Mouse (Mus musculus) CH12.LX (cell line): ENCODE data around the gene Sowaha. TPM values are rescaled to one million over a fixed set of nuclear protein-coding genes. Genes with fewer than 3 reads are reported as not detected.

Experiments
- DNase-seq: peaks from one replicate; pipeline ENCODE4 v3.0.0-alpha.2; 2013; ENCODE audit errors: extremely low read depth
- H3K27ac ChIP-seq: 2 replicates; pipeline ENCODE4 v1.5.1; 2012; ENCODE audit warnings: low read depth, mild to moderate bottlenecking, control low read depth, moderate library complexity; ENCODE audit not compliant: insufficient read depth
- H3K27me3 ChIP-seq: replicated peaks from 2 replicates; pipeline ENCODE3; 2012; ENCODE audit warnings: inconsistent platforms
- H3K36me3 ChIP-seq, 2 experiments: replicated peaks in 1 of 2; 2 replicates each; pipeline versions ENCODE3 to v1.6.1; 2012; ENCODE audit warnings: inconsistent platforms in 1 of 2, low read length in 1 of 2, mild to moderate bottlenecking in 1 of 2, mixed read lengths in 1 of 2, moderate library complexity in 1 of 2; ENCODE audit not compliant: control insufficient read depth in 1 of 2, insufficient read depth in 1 of 2
- H3K4me1 ChIP-seq, 2 experiments: 2 replicates each; pipeline ENCODE4 v1.6.1; 2012; ENCODE audit warnings: inconsistent platforms in 1 of 2, moderate library complexity in 1 of 2; ENCODE audit not compliant: insufficient read depth in 2 of 2, control insufficient read depth in 1 of 2
- H3K4me2 ChIP-seq: 2 replicates; pipeline ENCODE4 v1.6.1; 2012; ENCODE audit warnings: low read depth, mild to moderate bottlenecking, control low read depth; ENCODE audit not compliant: poor library complexity, insufficient read depth, severe bottlenecking
- H3K4me3 ChIP-seq, 3 experiments: fragments of 150-350 bp in 1 of 3; sonication (generic) in 1 of 3; replicated peaks in 1 of 3; 2 replicates each; pipeline versions ENCODE3 to v1.5.1; 2011 to 2012; ENCODE audit warnings: low read depth in 2 of 3, low read length in 2 of 3, mild to moderate bottlenecking in 2 of 3, moderate library complexity in 2 of 3, control low read depth in 1 of 3, improper control_type of control experiment in 1 of 3, inconsistent platforms in 1 of 3, mixed read lengths in 1 of 3; ENCODE audit not compliant: poor library complexity in 1 of 3
- H3K79me2 ChIP-seq: replicated peaks from 2 replicates; pipeline ENCODE4 v1.6.1; 2012; ENCODE audit warnings: mild to moderate bottlenecking, moderate library complexity; ENCODE audit not compliant: control insufficient read depth, poor library complexity, insufficient read depth, severe bottlenecking; ENCODE audit errors: extremely low read depth
- H3K9ac ChIP-seq: 2 replicates; pipeline ENCODE4 v1.6.1; 2012; ENCODE audit warnings: low read depth, mild to moderate bottlenecking, control low read depth, moderate library complexity; ENCODE audit not compliant: insufficient read depth
- H3K9me3 ChIP-seq: replicated peaks from 2 replicates; pipeline ENCODE3; 2012; ENCODE audit warnings: low read length, inconsistent platforms, mixed read lengths
- BHLHE40 ChIP-seq: IDR thresholded peaks from 2 replicates; pipeline ENCODE4 v1.6.1; 2011; ENCODE audit warnings: mild to moderate bottlenecking, low read depth, low read length, improper control_type of control experiment
- CHD2 ChIP-seq: IDR thresholded peaks from 2 replicates; pipeline ENCODE4 v1.6.1; 2011; ENCODE audit warnings: low read length, improper control_type of control experiment
- CTCF ChIP-seq, 2 experiments: IDR thresholded peaks in 1 of 2; conservative IDR thresholded peaks in 1 of 2; 2 replicates each; pipeline ENCODE4 v1.5.1; 2011 to 2012; ENCODE audit warnings: low read depth in 2 of 2, low read length in 2 of 2, improper control_type of control experiment in 1 of 2, inconsistent platforms in 1 of 2, mild to moderate bottlenecking in 1 of 2, moderate library complexity in 1 of 2
- E2F4 ChIP-seq: IDR thresholded peaks from 2 replicates; pipeline ENCODE4 v1.6.1; 2011; ENCODE audit warnings: low read depth, low read length, improper control_type of control experiment; ENCODE audit not compliant: insufficient replicate concordance
- ELF1 ChIP-seq: IDR thresholded peaks from 2 replicates; pipeline ENCODE4 v1.6.1; 2014; ENCODE audit warnings: low read depth, mild to moderate bottlenecking, inconsistent platforms, low read length, improper control_type of control experiment
- EP300 ChIP-seq: IDR thresholded peaks from 2 replicates; pipeline ENCODE4 v1.6.1; 2011; ENCODE audit warnings: low read length, improper control_type of control experiment
- ETS1 ChIP-seq: conservative IDR thresholded peaks from 2 replicates; pipeline ENCODE4 v1.6.1; 2012; ENCODE audit warnings: low read depth, mild to moderate bottlenecking, inconsistent platforms, low read length, improper control_type of control experiment, moderate library complexity
- HCFC1 ChIP-seq: IDR thresholded peaks from 2 replicates; pipeline ENCODE4 v1.6.1; 2012; ENCODE audit warnings: low read depth, mild to moderate bottlenecking, inconsistent platforms, low read length, improper control_type of control experiment
- JUN ChIP-seq: IDR thresholded peaks from 2 replicates; pipeline ENCODE4 v1.6.1; 2011; ENCODE audit warnings: low read depth, mild to moderate bottlenecking, low read length, improper control_type of control experiment, moderate library complexity; ENCODE audit not compliant: insufficient read depth
- KAT2A ChIP-seq: IDR thresholded peaks from 2 replicates; pipeline ENCODE4 v1.6.1; 2012; ENCODE audit warnings: low read length, improper control_type of control experiment, inconsistent platforms; ENCODE audit not compliant: insufficient replicate concordance
- MAFK ChIP-seq: IDR thresholded peaks from 2 replicates; pipeline ENCODE4 v1.6.1; 2011; ENCODE audit warnings: low read length, improper control_type of control experiment; ENCODE audit not compliant: insufficient replicate concordance
- MAX ChIP-seq: IDR thresholded peaks from 2 replicates; pipeline ENCODE4 v1.6.1; 2011; ENCODE audit warnings: low read length, improper control_type of control experiment
- MAZ ChIP-seq: IDR thresholded peaks from 2 replicates; pipeline ENCODE4 v1.6.1; 2012; ENCODE audit warnings: low read depth, mild to moderate bottlenecking, inconsistent platforms, low read length, improper control_type of control experiment, moderate library complexity
- MEF2A ChIP-seq: IDR thresholded peaks from 2 replicates; pipeline ENCODE4 v1.6.1; 2014; ENCODE audit warnings: low read depth, mild to moderate bottlenecking, inconsistent platforms, low read length, improper control_type of control experiment, borderline replicate concordance
- MXI1 ChIP-seq: IDR thresholded peaks from 2 replicates; pipeline ENCODE4 v1.6.1; 2011; ENCODE audit warnings: mild to moderate bottlenecking, low read depth, low read length, improper control_type of control experiment
- MYC ChIP-seq: IDR thresholded peaks from 2 replicates; pipeline ENCODE4 v1.6.1; 2011; ENCODE audit warnings: low read depth, mild to moderate bottlenecking, improper control_type of control experiment, low read length
- NELFE ChIP-seq: IDR thresholded peaks from 2 replicates; pipeline ENCODE4 v1.6.1; 2011; ENCODE audit warnings: low read depth, low read length, improper control_type of control experiment
- NRF1 ChIP-seq: IDR thresholded peaks from 2 replicates; pipeline ENCODE4 v1.6.1; 2014; ENCODE audit warnings: low read depth, mild to moderate bottlenecking, inconsistent platforms, low read length, improper control_type of control experiment, moderate library complexity
- PAX5 ChIP-seq: IDR thresholded peaks from 2 replicates; pipeline ENCODE4 v1.6.1; 2012; ENCODE audit warnings: low read length, inconsistent platforms, mixed read lengths
- POLR2A ChIP-seq: IDR thresholded peaks from 2 replicates; pipeline ENCODE4 v1.6.1; 2011; ENCODE audit warnings: low read depth, mild to moderate bottlenecking, improper control_type of control experiment, low read length
- POLR2AphosphoS2 ChIP-seq: IDR thresholded peaks from 2 replicates; pipeline ENCODE4 v1.6.1; 2011; ENCODE audit warnings: low read depth, low read length, improper control_type of control experiment
- RAD21 ChIP-seq: IDR thresholded peaks from 2 replicates; pipeline ENCODE4 v1.6.1; 2011; ENCODE audit warnings: low read depth, mild to moderate bottlenecking, low read length, improper control_type of control experiment, moderate library complexity
- RCOR1 ChIP-seq: conservative IDR thresholded peaks from 2 replicates; pipeline ENCODE4 v1.6.1; 2012; ENCODE audit warnings: low read depth, mild to moderate bottlenecking, inconsistent platforms, low read length, improper control_type of control experiment
- TBP ChIP-seq: conservative IDR thresholded peaks from 2 replicates; pipeline ENCODE4 v1.6.1; 2011; ENCODE audit warnings: low read depth, low read length, improper control_type of control experiment
- TCF12 ChIP-seq: IDR thresholded peaks from 2 replicates; pipeline ENCODE4 v1.6.1; 2014; ENCODE audit warnings: low read depth, mild to moderate bottlenecking, inconsistent platforms, low read length, improper control_type of control experiment
- UBTF ChIP-seq: IDR thresholded peaks from 2 replicates; pipeline ENCODE4 v1.6.1; 2012; ENCODE audit warnings: low read depth, mild to moderate bottlenecking, inconsistent platforms, low read length, improper control_type of control experiment, moderate library complexity
- USF1 ChIP-seq: IDR thresholded peaks from 2 replicates; pipeline ENCODE4 v1.6.1; 2014; ENCODE audit warnings: low read depth, mild to moderate bottlenecking, inconsistent platforms, low read length, improper control_type of control experiment
- USF2 ChIP-seq: conservative IDR thresholded peaks from 2 replicates; pipeline ENCODE4 v1.6.1; 2011; ENCODE audit warnings: low read depth, low read length, improper control_type of control experiment
- ZC3H11A ChIP-seq: IDR thresholded peaks from 2 replicates; pipeline ENCODE4 v1.6.1; 2012; ENCODE audit warnings: low read depth, mild to moderate bottlenecking, inconsistent platforms, low read length, improper control_type of control experiment
- ZMIZ1 ChIP-seq: IDR thresholded peaks from 2 replicates; pipeline ENCODE4 v1.6.1; 2012; ENCODE audit warnings: low read depth, mild to moderate bottlenecking, inconsistent platforms, low read length, improper control_type of control experiment
- ZNF384 ChIP-seq: IDR thresholded peaks from 2 replicates; pipeline ENCODE4 v1.6.1; 2012; ENCODE audit warnings: low read depth, low read length, improper control_type of control experiment, inconsistent platforms
- dilution Hi-C: fragments of 300-500 bp; cut with MboI; formaldehyde crosslinking; loops from 2 replicates; pipeline ENCODE4 v1.14.3; 2020; ENCODE audit warnings: low sequenced_read_pairs; ENCODE audit not compliant: extremely low pct_unique_long_range_greater_than_20kb, extremely low pct_ligation_motif_present
- in situ Hi-C: fragments of 300-500 bp; cut with MboI; formaldehyde crosslinking; loops from 3 replicates; pipeline ENCODE4 v1.14.3; 2019; ENCODE audit warnings: low sequenced_read_pairs, low pct_ligation_motif_present, low pct_unique_long_range_greater_than_20kb, mixed read lengths
- polyA plus RNA-seq: library from polyadenylated mRNA; unstranded; fragments of >175 nt; gene quantifications from 2 replicates; pipeline ENCODE4 v1.2.1, GENCODE M21; 2012; ENCODE audit warnings: low read depth; ENCODE audit not compliant: insufficient read length
- total RNA-seq, 2 experiments: library from RNA; depleted of rRNA; stranded (reverse); fragments of 300-350 nt in 1 of 2; fragments of >200 nt in 1 of 2; gene quantifications; 2 replicates each; pipeline ENCODE4 v1.2.3; 2012 to 2014

Sowaha gene
- total and polyA plus RNA-seq, 3 experiments, result not detected

DNA sequence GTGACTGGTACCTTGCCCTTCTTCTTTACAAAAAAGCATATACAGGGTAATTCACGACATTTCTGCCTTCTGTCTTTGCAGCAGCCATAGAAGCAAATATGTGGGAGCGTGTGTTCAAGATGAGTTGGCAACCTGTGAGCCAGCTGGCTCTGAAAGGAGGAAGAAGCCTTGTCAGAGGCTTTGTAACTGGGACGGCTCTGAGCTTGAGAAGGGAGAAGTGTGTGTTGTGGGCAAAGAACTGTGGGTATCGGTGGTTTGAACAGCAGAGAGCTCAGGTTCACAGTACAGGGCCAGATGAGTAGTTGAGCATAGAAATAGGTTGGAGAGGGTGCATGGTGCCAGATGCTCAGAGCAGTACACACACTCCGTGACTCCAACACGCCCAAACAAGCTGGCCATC is 16.9 kb upstream of the Sowaha start (continued):
- TF ChIP-seq ZC3H11A (no peak), ZNF384 (no peak), HCFC1 (no peak), MXI1 (no peak), TCF12 (peak; percentile 19; the same call in 1 of the 2 replicates), USF1 (no peak), RCOR1 (no peak), MEF2A (no peak), ETS1 (peak; percentile 29; the same call in 1 of the 2 replicates)
- TF ChIP-seq, all 38 proteins: peak for 9

DNA sequence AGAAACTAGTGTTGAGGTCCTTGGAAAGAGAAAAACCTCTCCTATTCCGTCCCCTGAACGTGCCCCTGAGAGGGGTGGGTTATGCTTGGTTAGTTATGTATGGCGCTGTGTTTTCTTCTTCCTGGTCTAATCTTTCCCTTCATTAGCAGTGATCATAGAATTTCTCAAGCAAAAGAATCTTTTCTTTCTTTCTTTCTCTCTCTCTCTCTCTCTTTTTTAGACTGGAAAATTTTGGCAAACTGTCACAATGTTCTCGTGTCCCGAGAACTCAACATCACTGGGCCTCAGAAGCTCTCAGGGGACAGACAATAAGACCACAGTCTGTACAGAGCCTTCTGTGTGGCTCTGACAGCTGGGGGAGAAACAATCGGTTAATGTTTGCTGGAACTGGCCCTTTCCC is 15.3 kb upstream of the Sowaha start:
- peak; percentile 53 for TF ChIP-seq ETS1
- peak; percentile 30; the same call in 1 of the 2 replicates for TF ChIP-seq TCF12
- TF ChIP-seq KAT2A, result no peak
- no peak for TF ChIP-seq ZMIZ1
- 0 out of 2 replicates have a peak, but pooled peaks have one; percentile 5 for TF ChIP-seq MAFK
- no peak for TF ChIP-seq MAX
- no peak for TF ChIP-seq UBTF
- TF ChIP-seq RCOR1, result peak; percentile 70; the same call in 1 of the 2 replicates
- 0 out of 2 replicates have a peak, but pooled peaks have one; percentile 28 for TF ChIP-seq TBP
- peak; percentile 73 for TF ChIP-seq EP300
- TF ChIP-seq POLR2AphosphoS2, result no peak
- no peak for TF ChIP-seq E2F4
- no peak for TF ChIP-seq POLR2A
- no peak for TF ChIP-seq JUN
- TF ChIP-seq RAD21, result no peak
- TF ChIP-seq CTCF (conservative IDR thresholded peaks at IDR 0.05 in 1 of 2, IDR thresholded peaks at IDR 0.05 in 1 of 2; ENCODE audit: low read depth in 2 of 2, low read length in 2 of 2), result no peak
- TF ChIP-seq MXI1, result no peak
- peak; percentile 53 for TF ChIP-seq MEF2A
- no peak for TF ChIP-seq NRF1
- TF ChIP-seq USF1, result no peak
- no peak for TF ChIP-seq USF2
- TF ChIP-seq CHD2, result no peak
- TF ChIP-seq MAZ, result 0 out of 2 replicates have a peak, but pooled peaks have one; percentile 30
- peak; percentile 85 for TF ChIP-seq BHLHE40
- no peak for TF ChIP-seq PAX5
- TF ChIP-seq NELFE, result no peak
- peak; percentile 31; the same call in 1 of the 2 replicates for TF ChIP-seq MYC
- TF ChIP-seq ELF1, result peak; percentile 48; the same call in 1 of the 2 replicates
- dilution Hi-C loops, result no loop called here
- Histone ChIP-seq H3K79me2 (no peaks in the 10 kb centered on the region), H3K4me2 (peak overlapping the region; percentile 52), H3K4me3 (no peak overlapping the region), H3K27ac (no peak overlapping the region), H3K27me3 (no peaks in the 10 kb centered on the region), H3K36me3 (no peaks in the 10 kb centered on the region), H3K9ac (peak overlapping the region; percentile 24), H3K4me1 (peaks cover 21 to 72% of the 10 kb centered on the region in 2 experiments), H3K9me3 (no peaks in the 10 kb centered on the region)
- DNase-seq, result peak; percentile 61
- in situ Hi-C loops, result no loop called here
